In the genomic region with DNA sequence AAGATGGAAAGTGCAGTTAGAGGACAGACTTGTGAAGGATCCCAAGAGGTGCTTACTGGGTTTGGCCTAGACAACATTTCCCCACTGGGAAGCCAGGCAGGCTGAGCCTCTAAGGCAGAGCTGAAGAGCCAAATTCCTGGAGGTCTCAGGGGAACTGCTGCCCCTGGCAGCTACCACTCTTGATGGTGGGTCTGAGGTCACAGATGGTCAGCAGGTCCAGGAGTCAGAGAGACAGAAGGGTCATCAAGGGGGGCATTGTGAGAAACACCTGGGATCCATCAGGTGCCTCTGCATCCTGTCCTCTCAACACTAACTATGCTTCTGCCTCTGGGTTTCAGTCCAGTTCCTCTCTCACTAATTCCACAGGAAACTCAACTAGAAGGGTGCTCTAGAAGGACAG, we compare ENCODE assay signal across 23 mouse cellular contexts. TPM values are rescaled to one million over a fixed set of nuclear protein-coding genes. Genes with fewer than 3 reads are reported as not detected.
"Had no signal": no experiment of that assay in that cellular context is flagged by ENCODE, and none has a peak within 500 bp of the region (broad histone marks: within the 10 kb centered on the region; RNA-seq: fewer than 3 reads in every experiment).

No protein-coding gene starts in this region.

- H3K4me1 ChIP-seq: liver, embryonic 12.5 days; midbrain, embryonic 10.5 days; neural tube, embryonic 12.5 days had no signal

- DNase-seq: lung, adult 18-20 months; lung, embryonic 14.5 days; lung, postnatal 10 days; lung, postnatal 4 days; midbrain, embryonic 14.5 days; retina, postnatal 1 day; right cerebral cortex, adult 18-20 months; right cerebral cortex, postnatal 25 days; right cerebral cortex, postnatal 4 days; spleen, adult 18-20 months; thymus, adult 18-20 months; thymus, postnatal 14 days; thymus, postnatal 36 days had no signal

- H3K4me3 ChIP-seq: liver, embryonic 12.5 days; midbrain, embryonic 10.5 days; myocyte; neural tube, embryonic 12.5 days had no signal

- H3K4me2 ChIP-seq: liver, embryonic 12.5 days; lung, embryonic 14.5 days; neural tube, embryonic 12.5 days had no signal

- ATAC-seq: liver, embryonic 12.5 days; midbrain, embryonic 16.5 days had no signal

- H3K9ac ChIP-seq: liver, embryonic 12.5 days; liver, embryonic 14.5 days; lung, embryonic 14.5 days; neural tube, embryonic 12.5 days had no signal

- H3K9me3 ChIP-seq: liver, embryonic 12.5 days; midbrain, embryonic 10.5 days; neural tube, embryonic 12.5 days had no signal

- H3K27me3 ChIP-seq: liver, embryonic 12.5 days; neural tube, embryonic 12.5 days had no signal

- H3K27ac ChIP-seq: liver, embryonic 12.5 days; liver, embryonic 14.5 days; midbrain, embryonic 10.5 days; neural tube, embryonic 12.5 days had no signal

- H3K36me3 ChIP-seq: liver, embryonic 12.5 days; midbrain, embryonic 10.5 days; neural tube, embryonic 12.5 days had no signal

RNA-seq across cellular contexts. Expression of gene Mlip, which starts 10.1 kb away (rescaled TPM):
- total RNA-seq: megakaryocyte, adult 5-6 weeks; megakaryocyte-erythroid progenitor cell, adult 5-6 weeks had no signal
- polyA plus RNA-seq: liver, embryonic 12.5 days; liver, embryonic 14.5 days; small intestine, adult 2 months; thymus, postnatal 0 days had no signal
